Mouse (Mus musculus): Measurements from ENCODE around the gene Mcam. TPM values are rescaled to one million over a fixed set of nuclear protein-coding genes. Genes with fewer than 3 reads are reported as not detected.

The Mcam gene
- total and polyA plus RNA-seq, 3 experiments, result 0.15 to 0.88 TPM; not detected in 1

- H3K9ac ChIP-seq (ENCODE audit: control insufficient read depth, low read depth, low read length, poor library complexity, severe bottlenecking), result no peak overlapping the region
- peaks cover 4% of the 10 kb centered on the region; the same call in 1 of the 2 replicates for H3K79me2 ChIP-seq (ENCODE audit: control insufficient read depth, insufficient read depth, low read length, poor library complexity)
- H3K27ac ChIP-seq (ENCODE audit: control insufficient read depth, low read depth, low read length), result no peak overlapping the region
- H3K4me3 ChIP-seq (ENCODE audit: control insufficient read depth in 1 of 2, insufficient read depth in 1 of 2, low read depth in 2 of 2, low read length in 2 of 2), result no peak overlapping the region
- no peaks in the 10 kb centered on the region for H3K27me3 ChIP-seq (ENCODE audit: control insufficient read depth in 1 of 2, insufficient read depth in 2 of 2, low read length in 2 of 2)
- TF ChIP-seq SMC3 (IDR thresholded peaks at IDR 0.05; ENCODE audit: low read depth, low read length), result no peak
- TF ChIP-seq UBTF (IDR thresholded peaks at IDR 0.05; ENCODE audit: borderline replicate concordance, insufficient read depth, low read depth, low read length), result no peak
- no peak for TF ChIP-seq JUND (IDR thresholded peaks at IDR 0.05; ENCODE audit: low read depth, low read length)
- H3K9me3 ChIP-seq (replicated peaks; ENCODE audit: insufficient read depth, low read length), result no peaks in the 10 kb centered on the region
- H3K4me1 ChIP-seq (ENCODE audit: control insufficient read depth in 1 of 2, insufficient read depth in 2 of 2, low read length in 2 of 2), result no peaks in the 10 kb centered on the region; a peak in 1 of 4 replicates
- DNase-seq (ENCODE audit: low read depth, low spot score), result no peak
- peaks cover 0 to 9% of the 10 kb centered on the region in 2 experiments; a peak in 2 of 4 replicates for H3K36me3 ChIP-seq (ENCODE audit: control insufficient read depth in 1 of 2, insufficient read depth in 2 of 2, low read length in 2 of 2)
Observed at GRCm38 (mm10) chr9:44175556-44175955, 41.3 kb downstream of the Mcam start.

DNA sequence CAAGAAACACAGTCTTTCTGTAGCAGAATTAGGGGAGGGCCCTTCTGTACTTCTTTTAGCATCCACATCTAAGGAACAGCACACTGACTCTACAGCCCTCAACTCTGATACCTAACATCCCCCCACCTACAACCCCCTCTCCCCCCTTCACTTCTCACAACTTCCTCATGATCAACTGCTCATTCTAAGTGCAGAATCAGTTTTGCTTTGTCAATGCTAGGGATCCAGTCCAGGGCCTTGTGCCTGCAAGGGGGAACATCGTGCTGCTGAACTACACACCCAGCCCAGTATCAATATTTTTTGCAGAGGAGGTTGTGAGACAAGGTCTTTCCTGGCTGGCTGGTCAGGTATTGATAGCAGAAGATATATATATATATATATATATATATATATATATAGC, 41.7 kb downstream of the Mcam start:
- no peak overlapping the region for H3K27ac ChIP-seq (ENCODE audit: control insufficient read depth, low read depth, low read length)
- no peak for DNase-seq (ENCODE audit: low read depth, low spot score)
- TF ChIP-seq ELF1 (IDR thresholded peaks at IDR 0.05; ENCODE audit: low read depth, low read length) (no peak), GABPA (IDR thresholded peaks at IDR 0.05; ENCODE audit: low read depth, low read length) (no peak), POLR2A (IDR thresholded peaks at IDR 0.05; ENCODE audit: control insufficient read depth in 1 of 2, insufficient read depth in 1 of 2, low read depth in 1 of 2, low read length in 2 of 2, poor library complexity in 1 of 2) (no peak), POLR2AphosphoS2 (IDR thresholded peaks at IDR 0.05; ENCODE audit: low read length) (no peak), POLR2AphosphoS5 (IDR thresholded peaks at IDR 0.05; ENCODE audit: borderline replicate concordance, low read depth, low read length) (no peak), CHD1 (IDR thresholded peaks at IDR 0.05; ENCODE audit: low read depth, low read length) (no peak), RAD21 (IDR thresholded peaks at IDR 0.05; ENCODE audit: low read depth, low read length) (no peak), ZNF384 (IDR thresholded peaks at IDR 0.05; ENCODE audit: low read depth, low read length) (no peak), MYC (IDR thresholded peaks at IDR 0.05; ENCODE audit: low read depth, low read length) (no peak), ZMIZ1 (IDR thresholded peaks at IDR 0.05; ENCODE audit: low read depth, low read length) (no peak), JUND (IDR thresholded peaks at IDR 0.05; ENCODE audit: low read depth, low read length) (no peak), TCF12 (IDR thresholded peaks at IDR 0.05; ENCODE audit: low read depth, low read length) (no peak)
- no peaks in the 10 kb centered on the region for H3K9me3 ChIP-seq (replicated peaks; ENCODE audit: insufficient read depth, low read length)
- no peak overlapping the region for H3K4me3 ChIP-seq (ENCODE audit: control insufficient read depth in 1 of 2, insufficient read depth in 1 of 2, low read depth in 2 of 2, low read length in 2 of 2)
- H3K9ac ChIP-seq (ENCODE audit: control insufficient read depth, low read depth, low read length, poor library complexity, severe bottlenecking), result no peak overlapping the region
- H3K27me3 ChIP-seq (ENCODE audit: control insufficient read depth in 1 of 2, insufficient read depth in 2 of 2, low read length in 2 of 2), result no peaks in the 10 kb centered on the region
- H3K79me2 ChIP-seq (ENCODE audit: control insufficient read depth, insufficient read depth, low read length, poor library complexity), result peaks cover 4% of the 10 kb centered on the region; the same call in 1 of the 2 replicates
- H3K4me1 ChIP-seq (ENCODE audit: control insufficient read depth in 1 of 2, insufficient read depth in 2 of 2, low read length in 2 of 2), result no peaks in the 10 kb centered on the region; a peak in 1 of 4 replicates
- H3K36me3 ChIP-seq (ENCODE audit: control insufficient read depth in 1 of 2, insufficient read depth in 2 of 2, low read length in 2 of 2), result peaks cover 0 to 9% of the 10 kb centered on the region in 2 experiments; a peak in 2 of 4 replicates

DNA sequence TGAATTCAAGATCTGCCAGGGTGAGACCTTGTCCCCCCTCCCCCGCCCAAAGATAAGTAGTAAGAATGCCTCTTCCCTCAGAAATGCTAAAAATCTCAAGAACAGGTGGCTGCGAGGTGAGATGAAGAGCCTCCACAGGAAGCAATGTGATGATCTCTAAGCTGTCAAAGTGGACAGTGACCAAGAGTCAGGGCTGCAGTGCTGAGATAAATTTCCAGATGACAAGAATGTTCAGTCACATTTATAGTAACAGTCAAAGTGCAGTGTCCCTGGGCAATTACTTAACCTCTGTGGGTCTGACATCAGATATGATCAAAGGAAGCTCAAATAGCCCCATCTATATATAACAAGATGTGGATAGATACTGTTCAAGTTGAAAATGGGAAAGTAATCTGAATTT, 43.1 kb downstream of the Mcam start:
- no peak for DNase-seq (ENCODE audit: low read depth, low spot score)
- peaks cover 9 to 10% of the 10 kb centered on the region in 2 experiments for H3K36me3 ChIP-seq (ENCODE audit: control insufficient read depth in 1 of 2, insufficient read depth in 2 of 2, low read length in 2 of 2)

More for the DNA sequence above, 43.1 kb downstream of the Mcam start:
- peaks cover 2 to 5% of the 10 kb centered on the region in 2 experiments; a peak in 2 of 4 replicates for H3K4me1 ChIP-seq (ENCODE audit: control insufficient read depth in 1 of 2, insufficient read depth in 2 of 2, low read length in 2 of 2)
- H3K9ac ChIP-seq (ENCODE audit: control insufficient read depth, low read depth, low read length, poor library complexity, severe bottlenecking), result no peak overlapping the region
- no peaks in the 10 kb centered on the region for H3K9me3 ChIP-seq (replicated peaks; ENCODE audit: insufficient read depth, low read length)
- peaks cover 4% of the 10 kb centered on the region; the same call in 1 of the 2 replicates for H3K79me2 ChIP-seq (ENCODE audit: control insufficient read depth, insufficient read depth, low read length, poor library complexity)
- H3K27me3 ChIP-seq (ENCODE audit: control insufficient read depth in 1 of 2, insufficient read depth in 2 of 2, low read length in 2 of 2), result no peaks in the 10 kb centered on the region
- TF ChIP-seq MXI1 (IDR thresholded peaks at IDR 0.05; ENCODE audit: low read depth, low read length), result no peak
- no peak for TF ChIP-seq ZMIZ1 (IDR thresholded peaks at IDR 0.05; ENCODE audit: low read depth, low read length)
- TF ChIP-seq UBTF (IDR thresholded peaks at IDR 0.05; ENCODE audit: borderline replicate concordance, insufficient read depth, low read depth, low read length), result no peak
- TF ChIP-seq USF1 (IDR thresholded peaks at IDR 0.05; ENCODE audit: low read depth, low read length), result no peak
- TF ChIP-seq POLR2AphosphoS2 (IDR thresholded peaks at IDR 0.05; ENCODE audit: low read length), result no peak
- no peak for TF ChIP-seq SMC3 (IDR thresholded peaks at IDR 0.05; ENCODE audit: low read depth, low read length)
- TF ChIP-seq RCOR1 (IDR thresholded peaks at IDR 0.05; ENCODE audit: low read depth, low read length), result no peak
- TF ChIP-seq MAZ (IDR thresholded peaks at IDR 0.05; ENCODE audit: low read depth, low read length), result no peak
- no peak for TF ChIP-seq POLR2AphosphoS5 (IDR thresholded peaks at IDR 0.05; ENCODE audit: borderline replicate concordance, low read depth, low read length)
- no peak for TF ChIP-seq E2F4 (IDR thresholded peaks at IDR 0.05; ENCODE audit: borderline replicate concordance, low read depth, low read length)
- no peak for TF ChIP-seq MEF2A (IDR thresholded peaks at IDR 0.05; ENCODE audit: extremely low read depth, insufficient replicate concordance, low read depth, low read length, poor library complexity, severe bottlenecking)
- no peak for TF ChIP-seq ZNF384 (IDR thresholded peaks at IDR 0.05; ENCODE audit: low read depth, low read length)
- no peak overlapping the region for H3K4me3 ChIP-seq (ENCODE audit: control insufficient read depth in 1 of 2, insufficient read depth in 1 of 2, low read depth in 2 of 2, low read length in 2 of 2)
- H3K27ac ChIP-seq (ENCODE audit: control insufficient read depth, low read depth, low read length), result no peak overlapping the region
